Mouse (Mus musculus): Measurements from ENCODE around the gene Eif2ak3. TPM values are rescaled to one million over a fixed set of nuclear protein-coding genes. Genes with fewer than 3 reads are reported as not detected.

Eif2ak3 gene
- polyA plus RNA-seq, 1 experiment from 2014 or later: 14.6 TPM

DNA sequence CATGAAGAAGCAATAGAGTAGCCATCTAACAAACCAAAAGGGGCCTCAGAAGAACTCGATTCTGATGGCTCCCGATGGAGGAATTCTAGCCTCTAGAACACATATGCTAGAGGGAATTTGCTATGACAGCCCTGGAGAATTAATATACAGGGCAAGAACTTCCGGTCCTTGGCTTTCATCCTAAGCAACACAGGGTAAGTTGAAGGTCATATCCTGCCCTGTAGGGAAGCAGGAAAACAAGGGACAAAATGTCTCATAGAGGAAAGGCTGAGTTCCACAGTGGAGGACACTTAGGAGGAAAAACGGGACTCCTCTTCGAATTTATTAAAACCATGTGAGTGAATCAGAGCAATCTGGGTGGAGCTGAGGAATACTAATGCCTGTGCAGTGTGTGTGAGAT lies 1.3 kb upstream of the Eif2ak3 start:
- WGBS: 67% methylated on average over 5 of the region's 5 CpGs
- H3K4me2 ChIP-seq: peak overlapping the region; percentile 62
- no peaks in the 10 kb centered on the region for H3K36me3 ChIP-seq (replicated peaks)
- H3K27me3 ChIP-seq (replicated peaks): no peaks in the 10 kb centered on the region
- no peaks in the 10 kb centered on the region for H3K9me3 ChIP-seq
- no peak for ATAC-seq (replicated peaks)
- peaks cover 26% of the 10 kb centered on the region for H3K4me1 ChIP-seq
- 0 out of 2 replicates have a peak overlapping the region, but pooled peaks have one; percentile 72 for H3K27ac ChIP-seq
- H3K9ac ChIP-seq: no peak overlapping the region
- H3K4me3 ChIP-seq: peak overlapping the region; percentile 39; the same call in 1 of the 2 replicates

DNA sequence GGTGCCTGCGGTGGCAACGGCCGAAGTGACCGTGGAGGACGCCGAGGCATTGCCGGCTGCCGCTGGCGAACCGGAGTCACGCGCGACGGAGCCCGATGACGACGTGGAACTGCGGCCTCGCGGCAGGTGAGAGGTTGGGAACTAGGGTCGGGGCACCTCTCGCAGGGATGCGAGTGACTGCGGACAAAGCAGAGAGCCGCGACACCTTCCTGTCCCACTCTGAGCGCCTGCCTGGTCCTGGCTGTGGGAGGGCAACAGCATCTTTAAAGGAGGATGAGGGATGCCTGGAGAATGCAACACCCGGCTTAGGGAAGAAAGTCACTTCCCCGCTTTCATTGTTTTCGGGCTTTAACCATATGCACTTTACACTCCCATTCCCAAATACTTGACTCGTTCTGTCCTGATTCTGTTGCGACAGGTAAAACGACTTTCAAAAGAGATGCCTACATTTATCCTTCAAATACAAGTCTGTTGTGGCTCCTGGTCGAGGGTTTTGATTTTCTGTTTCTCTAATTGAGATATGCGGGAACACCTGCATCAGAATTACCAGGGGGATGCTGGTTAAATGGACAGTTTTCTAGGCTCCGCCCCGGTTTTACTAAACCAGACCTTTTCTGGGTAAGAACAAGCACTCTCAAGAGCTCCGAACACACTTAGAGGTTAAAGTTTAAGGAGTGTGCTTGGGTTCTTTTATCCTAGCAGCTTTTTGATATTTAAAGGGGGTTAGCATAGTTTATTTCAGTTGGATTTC lies 756 bp downstream of the Eif2ak3 start:
- peak overlapping the region; percentile 95 for H3K27ac ChIP-seq
- peak overlapping the region; percentile 61 for H3K4me2 ChIP-seq
- no peaks in the 10 kb centered on the region for H3K27me3 ChIP-seq (replicated peaks)
- H3K4me3 ChIP-seq: peak overlapping the region; percentile 94
- no peaks in the 10 kb centered on the region for H3K9me3 ChIP-seq
- H3K4me1 ChIP-seq: peaks cover 26% of the 10 kb centered on the region
- peak; percentile 10 for ATAC-seq (replicated peaks)
- no peaks in the 10 kb centered on the region for H3K36me3 ChIP-seq (replicated peaks)
- WGBS: under 1% methylated on average over 38 of the region's 38 CpGs
- peak overlapping the region; percentile 77 for H3K9ac ChIP-seq

DNA sequence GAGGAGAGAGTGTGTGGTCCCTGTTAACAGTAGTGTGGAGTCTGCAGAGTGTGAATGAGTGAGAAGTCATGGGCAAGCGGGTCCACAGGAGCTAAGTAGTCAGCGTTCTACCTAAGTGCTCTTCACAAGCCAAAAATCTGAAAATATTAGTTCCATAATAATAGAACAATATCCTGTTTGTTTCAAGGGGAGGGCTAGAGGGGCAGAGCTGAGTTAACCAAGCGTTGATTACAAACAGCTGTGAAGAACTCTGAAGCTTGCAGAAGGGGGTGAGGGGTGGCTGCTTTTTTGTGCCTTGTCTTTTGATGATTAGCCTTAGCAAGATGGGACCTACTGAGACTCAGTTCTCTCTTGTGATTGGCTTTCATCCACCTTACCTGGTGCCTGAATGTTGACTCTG lies 3.1 kb downstream of the Eif2ak3 start:
- Histone ChIP-seq H3K4me1 (peaks cover 26% of the 10 kb centered on the region), H3K4me3 (no peak overlapping the region), H3K9ac (no peak overlapping the region), H3K27me3 (replicated peaks) (no peaks in the 10 kb centered on the region), H3K9me3 (no peaks in the 10 kb centered on the region), H3K36me3 (replicated peaks) (no peaks in the 10 kb centered on the region), H3K4me2 (no peak overlapping the region), H3K27ac (no peak overlapping the region)
- WGBS: 61% methylated on average over 3 of the region's 3 CpGs
- no peak for ATAC-seq (replicated peaks)

DNA sequence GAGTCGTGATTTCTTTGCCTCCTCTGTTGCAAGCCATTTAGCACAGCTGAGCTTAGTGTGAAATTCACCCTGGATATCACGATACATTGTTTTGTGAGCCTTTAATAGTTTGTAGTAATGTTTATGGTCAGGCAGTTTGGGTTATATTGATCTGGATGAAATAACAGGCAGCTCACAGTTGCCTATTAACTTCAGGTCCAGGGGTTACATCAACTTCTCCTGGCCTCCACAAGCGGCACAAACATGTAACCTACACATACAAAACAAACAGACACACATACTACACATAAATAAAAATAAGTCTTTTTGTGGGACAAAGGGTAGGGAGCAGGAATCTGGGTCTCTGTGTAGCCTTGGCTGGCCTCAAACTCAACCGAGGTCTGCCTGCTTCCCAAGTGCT lies 9.1 kb downstream of the Eif2ak3 start:
- ATAC-seq (replicated peaks): no peak
- Histone ChIP-seq H3K27ac (no peak overlapping the region), H3K4me2 (no peak overlapping the region), H3K9ac (no peak overlapping the region), H3K27me3 (replicated peaks) (no peaks in the 10 kb centered on the region), H3K4me3 (no peak overlapping the region), H3K9me3 (no peaks in the 10 kb centered on the region), H3K4me1 (no peaks in the 10 kb centered on the region), H3K36me3 (replicated peaks) (no peaks in the 10 kb centered on the region)
- 79% methylated on average over 4 of the region's 4 CpGs for WGBS

DNA sequence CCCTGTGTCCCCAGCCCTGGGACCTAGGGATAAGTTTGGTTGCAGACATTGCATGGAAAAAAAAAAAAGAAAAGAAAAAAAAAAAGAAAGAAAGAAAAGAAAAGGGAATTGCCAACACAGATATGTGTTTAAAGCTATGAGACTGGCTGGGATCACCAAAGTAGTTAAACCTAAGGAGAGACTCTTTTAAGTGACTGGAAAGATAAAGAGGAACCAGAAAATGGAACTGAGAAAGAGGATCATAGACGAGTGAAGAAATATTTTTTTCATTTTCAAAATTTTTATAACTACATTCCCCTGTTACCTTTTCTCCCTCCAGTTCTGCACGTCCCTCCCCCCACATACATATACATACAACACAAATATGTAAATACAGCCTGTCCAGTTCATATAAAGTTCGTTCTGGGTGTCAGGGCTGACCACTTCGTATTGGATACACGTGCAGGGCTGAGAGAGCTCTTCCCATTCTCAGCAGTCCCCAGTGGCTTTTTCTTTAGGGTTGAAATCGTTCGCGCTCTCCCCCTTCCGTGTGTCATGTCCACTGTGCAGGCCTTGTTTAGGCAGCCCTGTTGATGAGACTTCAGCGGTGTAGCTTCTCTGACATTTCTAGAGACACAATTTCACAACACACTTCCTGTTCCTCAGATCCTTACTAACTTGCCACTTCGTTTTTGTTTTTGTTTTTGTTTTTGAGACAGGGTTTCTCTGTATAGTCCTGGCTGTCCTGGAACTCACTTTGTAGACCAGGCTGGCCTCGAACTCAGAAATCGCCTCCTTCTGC lies 11.4 kb downstream of the Eif2ak3 start:
- no peak for ATAC-seq (replicated peaks)
- no peaks in the 10 kb centered on the region for H3K9me3 ChIP-seq
- H3K9ac ChIP-seq: no peak overlapping the region
- no peaks in the 10 kb centered on the region for H3K4me1 ChIP-seq
- 91% methylated on average over 13 of the region's 13 CpGs for WGBS
- H3K27me3 ChIP-seq (replicated peaks): no peaks in the 10 kb centered on the region
- H3K4me3 ChIP-seq: no peak overlapping the region
- no peak overlapping the region for H3K4me2 ChIP-seq
- H3K27ac ChIP-seq: no peak overlapping the region
- peaks cover 7% of the 10 kb centered on the region for H3K36me3 ChIP-seq (replicated peaks)

DNA sequence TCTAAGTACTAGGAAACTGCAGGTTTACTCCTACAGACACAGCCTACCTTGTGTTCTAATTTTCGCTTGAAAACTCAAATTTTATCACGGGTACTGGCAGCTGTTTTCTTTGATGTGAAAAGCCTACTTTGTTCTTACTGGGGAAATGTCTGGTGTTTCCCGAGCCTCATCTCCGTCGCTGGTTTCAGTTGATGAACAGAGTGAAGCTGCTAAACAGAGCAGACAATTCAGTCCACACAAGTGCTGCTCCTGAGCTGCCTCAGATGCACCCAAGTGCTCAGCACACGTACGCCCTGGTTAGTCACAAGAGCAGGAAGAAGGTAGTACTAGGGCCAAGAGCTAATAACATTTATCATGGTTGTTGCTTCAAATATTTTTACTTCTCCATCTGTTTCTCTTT lies 18.4 kb downstream of the Eif2ak3 start:
- Histone ChIP-seq H3K27ac (no peak overlapping the region), H3K4me1 (no peaks in the 10 kb centered on the region), H3K9ac (no peak overlapping the region), H3K27me3 (replicated peaks) (no peaks in the 10 kb centered on the region), H3K4me2 (no peak overlapping the region), H3K4me3 (no peak overlapping the region), H3K36me3 (replicated peaks) (peaks cover 7% of the 10 kb centered on the region), H3K9me3 (no peaks in the 10 kb centered on the region)
- WGBS: 90% methylated on average over 7 of the region's 7 CpGs
- ATAC-seq (replicated peaks): no peak

DNA sequence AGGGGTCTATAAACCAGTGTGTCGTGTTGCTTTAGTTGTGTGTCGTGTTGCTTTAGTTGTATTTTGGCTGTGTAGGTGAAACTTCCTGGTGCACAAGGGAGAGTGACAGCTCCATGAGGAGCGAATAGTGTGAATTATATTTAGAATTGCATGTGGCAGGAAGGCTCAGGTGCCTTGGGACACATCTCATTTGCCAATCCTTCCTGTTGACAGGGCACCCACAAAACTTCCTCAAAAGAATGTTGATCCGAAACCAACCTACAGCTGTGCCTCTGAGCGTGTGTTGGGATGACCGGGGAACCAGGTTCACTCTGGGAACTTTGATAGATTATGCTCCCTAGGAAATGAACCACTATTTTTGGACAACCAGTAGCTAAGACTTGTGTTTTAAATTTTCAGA lies 20.0 kb downstream of the Eif2ak3 start:
- ATAC-seq (replicated peaks): no peak
- Histone ChIP-seq H3K4me3 (no peak overlapping the region), H3K9me3 (no peaks in the 10 kb centered on the region), H3K27ac (no peak overlapping the region), H3K36me3 (replicated peaks) (peaks cover 3% of the 10 kb centered on the region), H3K4me2 (no peak overlapping the region), H3K4me1 (no peaks in the 10 kb centered on the region), H3K27me3 (replicated peaks) (no peaks in the 10 kb centered on the region), H3K9ac (no peak overlapping the region)
- 89% methylated on average over 6 of the region's 6 CpGs for WGBS

DNA sequence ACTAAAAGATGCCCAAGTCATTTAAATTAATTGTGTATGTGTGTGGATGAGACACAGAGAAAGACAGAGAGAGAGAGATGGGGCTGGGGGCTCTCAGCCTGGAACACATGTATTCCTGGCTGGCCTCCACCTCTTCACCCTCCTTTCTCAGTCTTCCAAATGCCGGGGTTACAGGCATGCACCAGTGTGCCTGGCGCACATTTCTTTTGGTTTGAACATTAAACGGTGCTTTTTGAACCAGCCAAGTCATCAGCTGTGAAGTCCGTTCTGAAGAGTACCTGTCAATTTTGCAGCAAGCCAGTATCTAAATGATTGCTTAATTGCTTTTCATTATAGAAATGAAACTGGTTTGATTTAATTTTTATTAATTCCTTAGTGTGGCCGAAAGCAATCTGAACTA lies 22.4 kb downstream of the Eif2ak3 start:
- Histone ChIP-seq H3K4me2 (no peak overlapping the region), H3K4me1 (no peaks in the 10 kb centered on the region), H3K4me3 (no peak overlapping the region), H3K27ac (no peak overlapping the region), H3K36me3 (replicated peaks) (no peaks in the 10 kb centered on the region), H3K9me3 (no peaks in the 10 kb centered on the region), H3K27me3 (replicated peaks) (no peaks in the 10 kb centered on the region), H3K9ac (no peak overlapping the region)
- WGBS: 58% methylated on average over 5 of the region's 5 CpGs
- no peak for ATAC-seq (replicated peaks)

DNA sequence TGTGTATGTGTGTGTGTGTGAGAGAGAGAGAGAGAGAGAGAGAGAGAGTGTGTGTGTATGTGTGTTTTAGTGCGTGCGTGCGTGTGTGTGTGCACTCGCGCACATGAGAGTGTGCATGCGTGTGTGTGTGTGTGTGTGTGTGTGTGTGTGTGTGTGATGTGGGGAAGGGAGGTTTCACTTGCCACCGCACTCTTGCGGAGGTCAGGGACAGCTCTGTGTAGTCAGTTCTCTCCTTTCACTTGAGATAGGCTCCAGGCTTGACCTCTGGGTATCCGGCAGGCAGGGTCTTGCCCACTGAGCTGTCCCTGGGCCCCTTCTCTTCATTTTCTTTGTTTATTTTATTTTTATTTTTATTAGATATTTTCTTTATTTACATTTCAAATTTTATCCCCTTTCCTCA lies 23.0 kb downstream of the Eif2ak3 start:
- WGBS: 95% methylated on average over 9 of the region's 9 CpGs
- Histone ChIP-seq H3K9ac (no peak overlapping the region), H3K4me2 (no peak overlapping the region), H3K27me3 (replicated peaks) (no peaks in the 10 kb centered on the region), H3K36me3 (replicated peaks) (no peaks in the 10 kb centered on the region), H3K27ac (no peak overlapping the region), H3K4me3 (no peak overlapping the region), H3K4me1 (no peaks in the 10 kb centered on the region), H3K9me3 (no peaks in the 10 kb centered on the region)
- ATAC-seq (replicated peaks): no peak

DNA sequence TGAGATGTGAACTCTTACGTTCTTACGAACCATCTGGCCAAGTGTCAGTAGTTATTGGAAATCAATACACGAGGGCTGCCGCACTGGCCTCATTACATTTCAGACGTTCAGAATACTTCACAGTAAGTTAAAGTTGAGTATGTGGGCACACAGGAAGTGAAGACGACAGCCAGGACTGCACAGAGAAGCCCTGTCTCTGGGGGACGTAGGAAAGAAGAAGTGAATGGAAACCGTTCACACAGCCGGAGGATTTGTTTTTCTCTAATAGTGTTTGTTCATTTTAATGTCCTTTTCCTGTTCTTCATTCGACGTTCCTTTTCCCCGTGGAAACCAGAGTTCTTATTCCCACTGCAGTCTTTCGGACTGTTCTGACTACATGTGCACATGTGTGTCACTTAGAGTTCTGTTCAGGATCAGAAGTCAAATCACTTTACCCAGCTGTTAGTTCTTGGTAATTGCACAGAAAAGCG lies 27.2 kb downstream of the Eif2ak3 start:
- Histone ChIP-seq H3K27ac (no peak overlapping the region), H3K36me3 (replicated peaks) (no peaks in the 10 kb centered on the region), H3K9me3 (no peaks in the 10 kb centered on the region)

DNA sequence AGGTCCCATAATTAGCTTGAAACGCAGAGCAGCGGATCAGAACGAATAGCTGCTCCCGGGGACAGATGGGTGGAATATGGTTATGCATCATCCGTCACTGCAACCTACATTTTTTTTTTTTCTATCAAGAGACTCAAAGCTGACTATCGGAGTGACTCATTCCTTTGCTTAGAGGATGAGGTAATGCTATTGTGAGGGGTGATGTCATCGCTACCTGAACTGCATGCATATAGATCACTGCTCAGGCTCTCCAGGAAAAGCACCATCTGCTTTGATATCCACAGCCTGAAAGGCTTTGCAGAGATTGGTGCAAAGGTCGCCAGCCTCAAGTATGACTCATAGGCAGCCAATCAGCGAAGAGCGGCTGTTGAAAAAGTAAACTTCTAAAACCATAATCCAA lies 27.8 kb downstream of the Eif2ak3 start:
- Histone ChIP-seq H3K4me2 (no peak overlapping the region), H3K4me3 (no peak overlapping the region), H3K27ac (no peak overlapping the region), H3K36me3 (replicated peaks) (no peaks in the 10 kb centered on the region), H3K9me3 (no peaks in the 10 kb centered on the region), H3K27me3 (replicated peaks) (no peaks in the 10 kb centered on the region), H3K9ac (no peak overlapping the region), H3K4me1 (no peaks in the 10 kb centered on the region)
- ATAC-seq (replicated peaks): peak; percentile 84
- 58% methylated on average over 10 of the region's 10 CpGs for WGBS

More for the DNA sequence above, 27.2 kb downstream of the Eif2ak3 start:
- H3K4me1 ChIP-seq: no peaks in the 10 kb centered on the region
- no peak for ATAC-seq (replicated peaks)
- no peak overlapping the region for H3K9ac ChIP-seq
- no peaks in the 10 kb centered on the region for H3K27me3 ChIP-seq (replicated peaks)
- 67% methylated on average over 14 of the region's 14 CpGs for WGBS
- H3K4me3 ChIP-seq: no peak overlapping the region
- no peak overlapping the region for H3K4me2 ChIP-seq

DNA sequence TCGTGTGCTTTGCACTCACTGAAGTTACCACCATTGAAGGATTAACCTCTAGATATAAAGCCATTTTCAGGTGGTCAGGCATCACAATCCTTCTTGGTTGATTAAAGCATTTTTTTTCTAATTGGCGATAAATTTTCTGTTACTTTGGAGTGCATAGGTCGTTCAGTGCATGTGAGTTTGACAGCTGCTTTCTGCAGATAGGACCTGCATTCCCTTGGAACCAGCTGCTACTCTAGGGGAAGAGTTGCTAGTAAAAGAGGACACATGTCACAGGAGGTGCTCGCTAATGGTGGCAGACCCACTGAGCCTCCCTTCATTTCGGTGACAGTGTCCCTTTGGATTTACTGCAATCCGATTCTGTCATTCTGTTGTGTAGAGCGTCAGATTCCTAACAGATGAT lies 28.3 kb downstream of the Eif2ak3 start:
- Histone ChIP-seq H3K27me3 (replicated peaks) (no peaks in the 10 kb centered on the region), H3K4me2 (no peak overlapping the region), H3K4me3 (no peak overlapping the region), H3K27ac (no peak overlapping the region), H3K9ac (no peak overlapping the region), H3K4me1 (no peaks in the 10 kb centered on the region), H3K36me3 (replicated peaks) (no peaks in the 10 kb centered on the region), H3K9me3 (no peaks in the 10 kb centered on the region)
- WGBS: 72% methylated on average over 7 of the region's 7 CpGs
- no peak for ATAC-seq (replicated peaks)
